Mouse (Mus musculus): Measurements from ENCODE around the gene Gsdme.

DNA sequence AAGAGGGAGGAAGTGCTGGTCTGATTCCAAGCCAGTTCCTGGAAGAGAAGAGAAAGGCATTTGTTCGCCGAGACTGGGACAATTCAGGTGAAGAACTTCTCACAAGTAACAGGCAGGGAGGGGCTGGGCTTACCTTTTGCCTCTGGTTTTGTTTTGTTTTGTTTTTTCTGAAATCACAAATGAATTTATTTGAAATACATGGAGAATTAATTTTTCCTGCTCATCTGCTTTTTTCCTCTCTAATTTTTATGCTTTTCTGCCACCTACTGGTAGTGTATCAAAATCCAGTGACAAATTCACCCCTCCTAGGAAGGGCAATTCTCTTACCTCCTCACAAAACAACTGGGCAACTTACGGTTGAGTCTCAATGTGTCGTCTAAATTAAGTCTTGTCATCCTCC, 83.5 kb downstream of the Gsdme start:
- no peak for TF ChIP-seq POLR2A (IDR thresholded peaks at IDR 0.05; ENCODE audit: low read depth, low read length)
- TF ChIP-seq CTCF (conservative IDR thresholded peaks at IDR 0.05; ENCODE audit: insufficient read depth, insufficient read length, low read depth, low read length): no peak

All from kidney, adult 2 months (tissue).